Mouse (Mus musculus) cortical plate, adult 2 months (tissue): ENCODE results near the gene Ppp2r2c.

Experiments
- CTCF ChIP-seq: fragments of 200-500 bp; IDR thresholded peaks from 2 replicates; pipeline ENCODE4 v1.5.1; 2011; ENCODE audit warnings: mild to moderate bottlenecking, control low read depth, low read length; ENCODE audit not compliant: insufficient read depth; ENCODE audit errors: extremely low read depth
- POLR2A ChIP-seq: fragments of 200-500 bp; IDR thresholded peaks from 2 replicates; pipeline ENCODE4 v1.6.1; 2011; ENCODE audit warnings: mild to moderate bottlenecking, low read length, control low read depth; ENCODE audit not compliant: insufficient read depth; ENCODE audit errors: extremely low read depth

- TF ChIP-seq POLR2A (no peak), CTCF (no peak)
Measured at GRCm38 (mm10) chr5:36979631-36980030, 111.3 kb downstream of the Ppp2r2c start.
